Mouse (Mus musculus) frontal cortex, adult 2 months (tissue): ENCODE measurements at regions not wholly inside any gene's neighbourhood (a gene's known extent, or its start where the extent isn't known, plus 50 kb on each side); places are given as distances from the start of the nearest gene placed in this dataset.

Experiments used
- DNase-seq, 2 experiments: peaks; one replicate each; pipeline ENCODE4 v3.0.0; 2022; ENCODE audit warnings: low spot score in 1 of 2; ENCODE audit errors: extremely low spot score in 1 of 2

- no peak for DNase-seq
Measured at GRCm38 (mm10) chr2:137721767-137722424, 534.5 kb upstream of the Btbd3 start.

- DNase-seq, result no peak
Measured at GRCm38 (mm10) chr2:137715891-137716290, 540.5 kb upstream of the Btbd3 start.

- DNase-seq, result peak in 1 of 2 experiments; percentile 25
Measured at GRCm38 (mm10) chr2:137706528-137706988, 549.8 kb upstream of the Btbd3 start.

- peak; percentile 11 to 54 for DNase-seq
Measured at GRCm38 (mm10) chr2:137705724-137706422, 550.5 kb upstream of the Btbd3 start.

GRCm38 (mm10) chr2:137704948-137705723 is 551.2 kb upstream of the Btbd3 start:
- no peak for DNase-seq

GRCm38 (mm10) chr2:137704565-137704947 is 551.8 kb upstream of the Btbd3 start:
- DNase-seq, result no peak

GRCm38 (mm10) chr2:137704051-137704450 is 552.3 kb upstream of the Btbd3 start:
- DNase-seq, result no peak

- DNase-seq, result no peak
Measured at GRCm38 (mm10) chr2:137695885-137696284, 560.5 kb upstream of the Btbd3 start.

GRCm38 (mm10) chr2:137694020-137694419 is 562.3 kb upstream of the Btbd3 start:
- no peak for DNase-seq

- no peak for DNase-seq
Measured at GRCm38 (mm10) chr2:137687208-137687607, 569.2 kb upstream of the Btbd3 start.

- no peak for DNase-seq
Measured at GRCm38 (mm10) chr2:137686735-137687134, 569.6 kb upstream of the Btbd3 start.

GRCm38 (mm10) chr2:137681762-137682161 is 565.3 kb upstream of the Jag1 start:
- no peak for DNase-seq

GRCm38 (mm10) chr2:137663171-137663570 is 546.7 kb upstream of the Jag1 start:
- no peak for DNase-seq

- DNase-seq, result peak; percentile 3 to 16
Measured at GRCm38 (mm10) chr2:137662216-137662615, 545.8 kb upstream of the Jag1 start.

GRCm38 (mm10) chr2:137660449-137660848 is 544.0 kb upstream of the Jag1 start:
- DNase-seq, result no peak

GRCm38 (mm10) chr2:137654296-137654695 is 537.9 kb upstream of the Jag1 start:
- no peak for DNase-seq

GRCm38 (mm10) chr2:137644160-137644559 is 527.7 kb upstream of the Jag1 start:
- no peak for DNase-seq

- DNase-seq, result no peak
Measured at GRCm38 (mm10) chr2:137643269-137644055, 527.0 kb upstream of the Jag1 start.

GRCm38 (mm10) chr2:137635019-137635621 is 518.7 kb upstream of the Jag1 start:
- DNase-seq, result no peak

GRCm38 (mm10) chr2:137616637-137617036 is 500.2 kb upstream of the Jag1 start:
- peak; percentile 2 to 61 for DNase-seq
